Mouse (Mus musculus) layer of hippocampus, postnatal 25 days (tissue): ENCODE data around the gene Bst2. TPM values are rescaled to one million over a fixed set of nuclear protein-coding genes. Genes with fewer than 3 reads are reported as not detected.
A peak's percentile ranks its signal among the peaks of the same experiment; 100 is the strongest.

ENCODE experiments used
- DNase-seq, 2 experiments: peaks; one replicate each; pipeline ENCODE4 v3.0.0; 2022; ENCODE audit warnings: mixed read lengths in 2 of 2, low spot score in 1 of 2; ENCODE audit errors: extremely low spot score in 1 of 2
- total RNA-seq, 2 experiments: library from RNA; stranded (reverse); gene quantifications; 2 replicates each; pipeline ENCODE4 v1.2.3; 2021

The Bst2 gene
- total RNA-seq, 2 experiments from 2014 or later, result 3.0 to 4.1 TPM

DNA sequence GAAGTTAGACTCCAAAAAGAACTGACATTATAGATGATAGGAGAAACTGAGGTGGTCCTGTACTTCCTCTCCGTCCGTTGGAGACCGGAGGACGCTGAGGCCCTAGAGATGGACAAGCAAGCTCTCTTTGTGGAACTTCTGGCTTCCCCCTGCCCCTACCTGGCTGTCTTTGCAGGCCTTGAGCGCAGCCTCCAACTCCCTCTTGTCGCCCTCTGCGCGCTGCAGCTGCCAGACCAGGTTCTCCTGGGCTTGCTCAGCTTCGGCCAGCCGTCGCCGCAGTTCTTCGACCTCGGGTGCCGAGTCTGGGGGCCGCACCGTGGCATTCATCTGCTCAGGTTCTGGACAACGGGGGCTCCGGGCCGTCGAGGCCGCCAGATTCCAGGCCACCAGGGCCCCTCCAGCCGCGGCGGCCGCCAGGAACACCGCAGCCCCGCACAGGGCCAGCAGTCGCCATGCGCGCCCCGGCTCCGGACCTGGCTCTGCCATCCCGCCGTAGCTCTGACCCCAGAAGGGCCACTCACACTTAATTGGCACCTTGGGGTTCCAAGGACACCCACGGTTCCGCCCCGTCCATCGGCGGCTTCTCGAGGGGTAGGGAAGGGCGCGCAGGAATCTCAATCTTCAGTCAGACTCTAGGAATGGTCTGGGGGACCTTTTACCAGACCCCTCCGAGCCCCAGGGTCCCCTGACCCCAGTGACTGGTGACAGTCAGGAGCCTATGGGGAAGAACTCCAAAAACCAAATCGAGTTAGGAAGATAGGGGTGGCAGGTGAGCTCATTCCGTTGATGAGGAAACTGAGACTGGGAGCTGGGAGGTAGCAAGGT lies 11.8 kb downstream of the Bst2 start, which contains the start of gene Ccdc194:
Gene Ccdc194, minus strand, starts transcription at position 486 of the 825 bp plus-strand sequence.
- DNase-seq, result no peak

DNA sequence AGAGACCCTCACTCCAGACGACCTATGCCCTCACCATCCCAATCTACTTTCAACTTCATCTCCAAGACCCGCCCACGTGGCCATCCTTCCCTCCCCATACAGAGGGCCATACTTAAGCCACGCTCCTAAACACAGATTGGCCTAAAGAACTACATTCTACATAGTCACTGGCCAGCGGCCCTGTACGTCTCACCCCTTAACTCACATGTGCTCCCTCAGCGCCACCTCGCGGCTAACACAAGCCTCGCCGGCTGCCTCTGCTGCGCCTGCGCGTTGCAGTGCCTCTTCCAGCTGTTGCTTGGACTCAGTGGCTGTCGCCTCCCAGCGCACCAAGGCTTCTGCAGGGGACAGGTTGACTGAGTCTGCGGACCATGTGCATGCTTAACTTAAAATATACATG lies 15.6 kb downstream of the Bst2 start:
- peak; percentile 74 to 93 for DNase-seq

DNA sequence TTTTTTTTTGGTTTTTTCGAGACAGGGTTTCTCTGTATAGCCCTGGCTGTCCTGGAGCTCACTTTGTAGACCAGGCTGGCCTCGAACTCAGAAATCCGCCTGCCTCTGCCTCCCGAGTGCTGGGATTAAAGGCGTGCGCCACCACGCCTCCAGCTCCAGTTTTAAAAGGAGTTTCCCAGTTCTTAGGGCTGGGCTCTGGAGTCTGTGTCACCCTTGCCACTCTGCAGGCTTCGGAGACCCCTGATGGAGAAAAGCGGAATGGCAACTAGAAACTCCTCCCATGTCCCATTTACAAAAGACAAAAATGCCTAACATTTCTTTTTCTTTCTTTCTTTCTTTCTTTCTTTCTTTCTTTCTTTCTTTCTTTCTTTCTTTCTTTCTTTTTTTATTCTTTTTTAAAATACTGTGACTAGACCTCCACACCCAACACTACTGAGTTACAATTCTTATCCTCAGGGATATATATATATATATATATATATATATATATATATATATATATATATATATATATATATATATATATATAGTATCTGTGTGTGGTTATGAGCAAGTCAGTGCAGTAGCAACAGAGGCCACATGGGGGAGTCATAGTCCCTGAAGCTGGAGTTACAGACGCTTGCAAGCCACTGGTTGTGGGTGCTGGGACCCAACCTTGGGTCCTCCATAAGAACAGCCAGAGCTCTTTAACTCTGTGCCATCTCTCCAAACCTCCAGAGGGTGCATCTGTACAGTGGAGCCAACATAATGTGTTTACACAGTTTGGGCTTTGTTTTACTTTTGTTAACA lies 18.0 kb downstream of the Bst2 start:
- peak in 1 of 2 experiments; percentile 65 for DNase-seq

DNA sequence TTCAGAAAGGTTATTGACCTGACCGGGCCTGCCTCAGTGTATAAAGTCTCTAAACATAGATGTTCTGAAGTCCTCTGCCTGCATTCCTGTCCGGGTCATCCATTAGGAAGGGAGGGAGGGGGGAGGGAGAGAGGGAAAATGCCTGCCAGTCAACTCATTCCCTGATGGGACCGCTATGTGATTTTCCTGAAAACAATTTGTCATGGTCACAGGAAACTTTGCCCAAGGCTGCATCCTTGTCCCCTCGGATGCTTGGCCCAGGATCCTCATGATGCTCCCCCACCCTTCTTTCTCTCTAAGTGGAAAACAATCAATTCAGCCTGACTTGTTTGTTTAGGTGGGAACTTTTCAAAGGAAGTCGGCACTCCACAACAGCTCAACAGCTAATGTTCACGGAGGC lies 20.5 kb downstream of the Bst2 start:
- no peak for DNase-seq

DNA sequence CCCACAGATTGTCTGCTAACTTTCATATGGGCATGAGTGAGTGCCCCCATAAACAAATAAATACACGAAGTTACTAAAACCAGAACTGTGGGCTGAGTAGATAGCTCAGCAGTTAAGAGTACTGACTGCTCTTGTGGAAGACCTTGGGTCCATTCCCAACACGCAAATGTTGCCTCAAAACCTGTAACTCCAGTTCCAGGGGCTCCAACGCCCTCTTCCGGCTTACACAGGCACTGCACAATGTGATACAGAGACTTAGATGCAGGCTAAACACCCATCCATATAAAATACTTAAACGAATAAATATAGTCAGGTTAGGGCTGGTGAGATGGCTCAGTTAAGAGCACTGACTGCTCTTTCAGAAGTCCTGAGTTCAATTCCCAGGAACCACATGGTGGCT lies 22.2 kb downstream of the Bst2 start:
- no peak for DNase-seq

DNA sequence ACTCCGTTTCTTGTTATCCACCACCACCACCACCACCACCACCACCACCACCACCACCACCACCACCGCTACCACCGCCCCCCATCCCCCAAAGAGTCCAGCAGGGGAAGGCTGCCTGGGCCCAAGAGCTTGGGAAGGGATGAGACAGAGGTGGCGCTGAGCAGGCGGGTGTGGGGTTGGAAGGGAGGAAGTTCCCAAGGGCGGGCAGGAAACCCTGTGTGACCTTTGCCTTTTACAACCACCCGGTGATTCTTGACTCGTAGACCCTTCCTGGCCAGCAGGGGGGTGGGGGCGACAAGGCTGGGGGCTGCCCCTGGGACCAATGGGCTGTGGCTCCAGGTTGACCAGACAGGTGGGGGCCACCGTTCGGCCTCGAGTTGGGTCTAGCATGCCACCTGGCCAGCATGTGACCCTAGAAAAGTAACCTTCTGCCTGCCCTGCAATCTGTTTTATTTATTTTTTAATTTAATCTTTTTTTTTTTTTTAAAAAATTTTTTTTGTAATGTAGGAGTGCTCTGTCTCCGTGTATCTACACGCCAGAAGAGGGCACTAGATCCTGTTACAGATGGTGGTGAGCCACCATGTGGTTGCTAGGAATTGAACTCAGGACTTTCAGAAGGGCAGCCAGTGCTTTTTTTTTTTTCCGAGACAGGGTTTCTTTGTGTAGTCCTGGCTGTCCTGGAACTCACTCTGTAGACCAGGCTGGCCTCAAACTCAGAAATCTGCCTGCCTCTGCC lies 24.1 kb downstream of the Bst2 start:
- no peak for DNase-seq

DNA sequence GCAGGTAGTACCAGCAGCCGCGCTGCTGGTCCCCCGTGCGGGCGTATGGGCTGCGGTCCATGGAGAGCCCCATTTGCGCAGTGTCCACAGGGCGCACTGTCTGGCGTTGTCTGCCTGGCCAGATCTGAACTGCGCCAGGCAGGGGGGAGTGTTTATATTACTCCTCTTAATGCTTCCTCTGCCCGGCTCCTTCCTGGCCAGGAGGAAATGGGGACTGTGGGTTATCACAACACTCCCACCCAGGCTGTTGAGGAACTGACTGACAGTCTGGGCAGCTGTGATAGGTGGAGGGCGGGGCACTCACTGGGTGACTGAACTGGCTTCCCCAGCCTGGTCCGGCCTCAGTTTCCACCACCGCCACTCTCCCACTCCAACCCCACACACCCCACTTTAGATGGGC lies 25.6 kb downstream of the Bst2 start, which contains the start of gene Plvap:
Gene Plvap, minus strand, starts transcription at position 109 of the 400 bp plus-strand sequence.
- DNase-seq, result no peak

DNA sequence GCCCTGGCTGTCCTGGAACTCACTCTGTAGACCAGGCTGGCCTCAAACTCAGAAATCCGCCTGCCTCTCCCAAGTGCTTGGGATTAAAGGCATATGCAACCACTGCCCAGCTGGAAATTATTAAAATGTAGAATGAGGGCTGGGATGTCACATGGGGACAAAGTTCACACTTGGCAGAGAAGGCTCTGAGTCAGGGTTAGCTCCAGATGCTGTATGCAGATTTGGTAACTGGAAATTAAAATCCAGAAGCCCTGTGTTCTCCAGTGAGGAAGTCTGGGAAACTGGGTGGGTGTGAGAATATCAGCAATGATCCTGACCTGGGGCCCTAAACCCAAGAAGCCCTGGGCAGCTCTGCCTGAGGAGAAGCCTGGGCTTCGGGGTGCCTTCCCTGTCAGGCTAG lies 27.9 kb downstream of the Bst2 start:
- DNase-seq, result no peak

GRCm38 (mm10) chr8:71507589-71508104 lies 29.6 kb downstream of the Bst2 start:
- DNase-seq, result peak; percentile 63 to 65

DNA sequence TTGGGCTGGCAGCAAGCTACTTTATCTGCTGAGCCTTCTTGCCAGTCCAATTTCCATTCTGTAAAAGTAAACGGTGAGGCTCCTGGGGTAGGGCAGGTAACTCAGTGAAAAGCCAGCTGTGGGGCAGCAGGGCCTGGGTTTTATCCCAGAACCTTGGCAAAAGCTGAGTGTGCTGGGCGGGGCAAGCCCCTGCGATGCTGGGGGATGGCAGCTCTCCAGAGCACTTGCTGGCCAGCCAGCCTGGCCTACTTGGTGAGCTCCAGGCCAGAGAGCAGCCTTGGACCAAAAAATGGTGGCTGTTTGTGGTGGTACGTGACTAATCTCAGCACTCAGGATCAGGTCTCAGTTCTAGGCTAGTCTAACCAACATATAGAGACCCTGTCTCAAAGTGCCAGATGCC lies 31.3 kb downstream of the Bst2 start:
- DNase-seq, result no peak

- DNase-seq, result no peak
These were observed 31.9 kb downstream of the Bst2 start for GRCm38 (mm10) chr8:71505326-71505725.

DNA sequence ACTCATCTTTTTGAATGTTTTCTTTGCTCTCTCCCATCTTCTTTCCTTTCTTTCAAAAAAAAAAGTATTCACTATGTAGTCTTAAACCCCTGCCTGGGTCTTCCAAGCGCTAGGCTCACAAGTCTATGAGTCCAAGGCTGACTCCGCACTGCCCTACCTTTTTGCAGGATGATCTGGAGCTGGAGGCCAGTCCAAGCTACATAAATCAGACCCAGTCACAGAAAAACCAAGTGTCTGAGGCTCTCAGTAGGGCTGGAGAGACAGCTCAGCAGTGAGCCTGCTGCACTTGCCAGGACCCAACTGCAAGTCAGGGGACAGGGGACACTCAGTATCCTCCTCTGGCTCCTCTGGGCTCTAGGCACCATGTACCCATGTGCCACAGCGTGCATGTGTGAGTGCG lies 32.9 kb downstream of the Bst2 start:
- DNase-seq, result no peak

GRCm38 (mm10) chr8:71498816-71499690 lies 38.2 kb downstream of the Bst2 start:
- DNase-seq, result no peak

DNA sequence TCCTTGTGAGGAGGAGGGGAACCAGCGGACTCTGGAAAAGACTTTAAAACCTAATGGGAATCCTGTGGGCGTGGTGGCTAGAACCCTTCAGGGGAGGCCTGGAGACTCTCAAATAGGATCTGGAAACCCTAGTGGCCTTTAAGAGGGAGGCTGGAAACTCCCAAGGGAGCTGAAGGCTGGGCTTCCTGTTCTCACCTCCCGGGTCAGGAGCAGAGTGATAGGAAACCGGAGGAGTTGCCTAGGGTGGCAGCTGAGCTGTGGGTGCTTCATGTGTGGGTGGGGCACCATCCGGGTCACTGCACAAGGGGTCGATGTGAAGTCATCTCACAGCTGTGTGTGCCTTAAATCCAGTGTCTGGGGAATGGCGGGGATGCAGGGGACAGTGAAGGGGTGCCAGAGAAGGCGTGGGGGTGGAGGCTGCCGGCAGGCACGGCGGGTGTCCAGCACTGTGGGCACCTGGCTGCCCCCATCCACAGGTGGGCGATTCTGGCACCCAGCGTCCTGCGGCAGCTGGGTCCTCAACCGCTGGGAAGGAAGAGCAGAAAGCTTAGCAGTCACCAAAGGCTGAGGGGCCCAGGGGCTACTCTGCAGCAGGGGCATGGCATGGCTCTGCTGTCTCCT lies 39.3 kb downstream of the Bst2 start:
- no peak for DNase-seq

DNA sequence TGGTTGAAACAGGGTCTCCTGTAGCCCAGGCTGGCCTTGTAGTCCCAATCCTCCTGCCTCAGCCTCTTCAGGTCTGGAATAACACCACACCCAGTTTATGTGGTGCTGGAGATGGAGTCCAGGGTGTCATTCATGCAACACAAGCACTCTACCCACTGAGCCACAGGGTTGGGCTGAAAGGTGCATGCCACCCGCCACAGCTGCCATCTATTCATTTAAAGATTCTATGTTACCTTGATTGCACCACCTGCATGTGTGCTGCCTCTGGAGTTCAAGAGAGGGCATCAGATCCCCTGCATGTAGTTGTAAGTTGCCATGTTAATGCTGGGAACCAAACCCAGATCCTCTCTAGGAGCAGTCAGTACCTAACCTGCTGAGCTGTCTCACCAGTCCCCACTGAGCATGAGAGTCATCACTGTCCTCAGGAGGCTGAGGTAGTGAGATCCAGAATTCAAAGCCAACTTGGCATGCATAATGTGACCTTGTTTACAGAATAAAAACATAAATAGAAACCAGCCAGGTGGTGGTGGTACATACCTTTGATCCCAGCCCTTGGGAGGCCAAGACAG lies 40.1 kb downstream of the Bst2 start:
- DNase-seq, result no peak

DNA sequence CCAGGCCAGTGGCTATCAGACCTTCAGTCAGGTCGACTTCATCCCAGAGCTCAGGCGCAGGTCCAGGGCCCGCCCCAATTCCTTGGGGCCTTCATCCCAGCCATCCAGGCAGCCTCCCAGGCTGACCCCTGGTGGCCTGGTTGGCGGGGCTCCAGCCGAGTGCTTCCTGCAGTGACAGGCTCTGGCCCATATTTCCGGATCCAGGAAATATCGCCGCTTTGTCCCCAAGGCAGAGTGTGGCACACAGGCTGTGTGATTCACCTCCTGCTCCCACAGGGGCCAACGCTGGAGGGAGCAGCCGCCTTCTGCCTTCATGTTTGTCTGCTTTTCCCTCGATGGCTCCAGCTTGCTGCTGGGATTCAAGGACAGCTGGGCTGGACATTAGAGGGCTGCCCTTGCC lies 40.8 kb downstream of the Bst2 start:
- no peak for DNase-seq

- DNase-seq, result no peak
These were observed 41.4 kb downstream of the Bst2 start for GRCm38 (mm10) chr8:71495811-71496210.

GRCm38 (mm10) chr8:71495039-71495438 lies 42.2 kb downstream of the Bst2 start:
- peak; percentile 68 to 82 for DNase-seq

- DNase-seq, result peak; percentile 65 to 76
These were observed 48.8 kb downstream of the Bst2 start for GRCm38 (mm10) chr8:71488454-71488853.
